Mouse (Mus musculus) heart, postnatal 10 days (tissue): Measurements from ENCODE around the gene Trim16. TPM values are rescaled to one million over a fixed set of nuclear protein-coding genes. Genes with fewer than 3 reads are reported as not detected.

ENCODE experiments used
- DNase-seq, 2 experiments: peaks; one replicate each; pipeline ENCODE4 v3.0.0; 2021
- intact Hi-C: fragments of 180-260 bp; cut with DNase I; formaldehyde crosslinking; loops from one replicate; pipeline ENCODE4 v1.15.1; 2025
- total RNA-seq, 2 experiments: library from RNA; stranded (reverse); gene quantifications; 2 replicates each; pipeline ENCODE4 v1.2.3; 2021

The Trim16 gene
- total RNA-seq, 2 experiments from 2014 or later, result 8.2 to 9.4 TPM

GRCm38 (mm10) chr11:62883407-62883806 lies 63.4 kb downstream of the Trim16 start:
- intact Hi-C loops, result no loop called here
- no peak for DNase-seq

GRCm38 (mm10) chr11:62885323-62885722 lies 65.3 kb downstream of the Trim16 start:
- DNase-seq, result no peak
- intact Hi-C loops, result no loop called here

GRCm38 (mm10) chr11:62890796-62891195 lies 70.8 kb downstream of the Trim16 start:
- intact Hi-C loops, result no loop called here
- DNase-seq, result no peak

- intact Hi-C loops, result no loop called here
Observed at GRCm38 (mm10) chr11:62891763-62892162, 71.7 kb downstream of the Trim16 start.

More at GRCm38 (mm10) chr11:62891763-62892162, 71.7 kb downstream of the Trim16 start:
- no peak for DNase-seq

Other genes with a start within 250 kb of the Trim16 start
- gene Trpv2, start 245.7 kb upstream of the Trim16 start, total RNA-seq, result 1 to 10 TPM; 4.3 to 4.5 TPM
- gene Lrrc75a, start 171.7 kb upstream of the Trim16 start, total RNA-seq, result 10 to 100 TPM; 12.0 to 12.3 TPM
- gene Mmgt2, start 171.6 kb upstream of the Trim16 start, total RNA-seq, result 10 to 100 TPM; 10.8 to 15.8 TPM
- gene Zfp287, start 88.3 kb upstream of the Trim16 start, total RNA-seq, result 1 to 10 TPM; 3.4 to 4.6 TPM
- not detected for gene Gm10428, start 67.1 kb upstream of the Trim16 start, total RNA-seq
- gene Zfp286, start 30.8 kb upstream of the Trim16 start, total RNA-seq, result 1 to 10 TPM; 1.5 to 2.1 TPM
- under 1 TPM; 0.26 to 0.27 TPM for gene Fbxw10, start 26.8 kb downstream of the Trim16 start, total RNA-seq
- gene Tvp23b, start 59.2 kb downstream of the Trim16 start, total RNA-seq, result 10 to 100 TPM; 18.4 to 24.4 TPM
- gene Cdrt4, start 131.0 kb downstream of the Trim16 start, total RNA-seq, result not detected
- not detected for gene Tekt3, start 241.4 kb downstream of the Trim16 start, total RNA-seq